ENCODE assay signal across 9 mouse cellular contexts in genomic region chr16:33585083-33585460, GRCm38 (mm10).
DNase-seq lines count a peak whose midpoint lies in the region; ATAC-seq and TF ChIP-seq lines count a peak whose summit lies in the region.
"Had no signal": no experiment of that assay in that cellular context is flagged by ENCODE, and none has a peak within 500 bp of the region (broad histone marks: within the 10 kb centered on the region; RNA-seq: fewer than 3 reads in every experiment).

No protein-coding gene starts in this region.

- no peak for TF ChIP-seq CTCF in gastrocnemius, adult 2 months (IDR thresholded peaks at IDR 0.05)
- no peak for TF ChIP-seq CTCF in lung, adult 2 months (IDR thresholded peaks at IDR 0.05; ENCODE audit: insufficient read depth, low read length)
- TF ChIP-seq CTCF in small intestine, adult 2 months (IDR thresholded peaks at IDR 0.05; ENCODE audit: extremely low read depth, insufficient read length, insufficient replicate concordance, low read depth, low read length) = no peak

- ATAC-seq in lung, embryonic 15.5 days (ENCODE audit: borderline replicate concordance, extremely low read depth, low FRiP score, low TSS enrichment) = no peak
- ATAC-seq in limb, embryonic 12.5 days (ENCODE audit: insufficient number of reproducible peaks, insufficient read depth, low FRiP score, low TSS enrichment, low read depth) = 0 out of 2 replicates have a peak, but pooled peaks have one; percentile 13
- ATAC-seq in erythroid progenitor cell, adult 5-6 weeks (replicated peaks; ENCODE audit: low FRiP score, poor library complexity, severe bottlenecking) = no peak

- H3K9ac ChIP-seq in lung, embryonic 15.5 days = no peak overlapping the region
- H3K9ac ChIP-seq in limb, embryonic 12.5 days (replicated peaks) = no peak overlapping the region; the same call in 1 of the 2 replicates

- no peaks in the 10 kb centered on the region for H3K36me3 ChIP-seq in lung, embryonic 15.5 days
- no peaks in the 10 kb centered on the region for H3K36me3 ChIP-seq in limb, embryonic 12.5 days
- no peaks in the 10 kb centered on the region for H3K36me3 ChIP-seq in small intestine, adult 2 months (ENCODE audit: control insufficient read depth, insufficient read depth, low read length)

- intact Hi-C loops in gastrocnemius, adult 2 months (cut with DNase I) = no loop called here

- H3K27me3 ChIP-seq in lung, embryonic 15.5 days = no peaks in the 10 kb centered on the region
- H3K27me3 ChIP-seq in limb, embryonic 12.5 days = no peaks in the 10 kb centered on the region
- no peaks in the 10 kb centered on the region for H3K27me3 ChIP-seq in small intestine, adult 2 months (ENCODE audit: control insufficient read depth, insufficient read depth, low read length)

- H3K4me1 ChIP-seq in lung, embryonic 15.5 days = peaks cover 54% of the 10 kb centered on the region
- H3K4me1 ChIP-seq in lung, adult 2 months (ENCODE audit: control insufficient read depth, insufficient read depth, low read length) = peaks cover 30% of the 10 kb centered on the region
- H3K4me1 ChIP-seq in limb, embryonic 12.5 days (replicated peaks) = peaks cover 65% of the 10 kb centered on the region
- peaks cover 8% of the 10 kb centered on the region; the same call in 1 of the 2 replicates for H3K4me1 ChIP-seq in small intestine, adult 2 months (ENCODE audit: control insufficient read depth, insufficient read depth, insufficient read length, low read length)

- H3K27ac ChIP-seq in gastrocnemius, adult 2 months = peak overlapping the region; percentile 86
- peak overlapping the region; percentile 96 for H3K27ac ChIP-seq in lung, embryonic 15.5 days
- H3K27ac ChIP-seq in limb, embryonic 12.5 days = peak overlapping the region; percentile 86
- H3K27ac ChIP-seq in small intestine, adult 2 months (ENCODE audit: insufficient read depth, low read depth, low read length) = peak overlapping the region; percentile 8; the same call in 1 of the 2 replicates

- no peak for DNase-seq in gastrocnemius, adult 2 months
- DNase-seq in gastrocnemius, postnatal 25 days = no peak
- no peak for DNase-seq in lung, adult 2 months
- DNase-seq in frontal cortex, postnatal 36 days (ENCODE audit: low spot score in 2 of 2) = no peak

- H3K4me2 ChIP-seq in lung, embryonic 15.5 days = no peak overlapping the region
- no peak overlapping the region for H3K4me2 ChIP-seq in limb, embryonic 12.5 days

- WGBS in lung, embryonic 15.5 days = 21% methylated on average over 4 of the region's 4 CpGs
- WGBS in lung, adult 2 months = 29% methylated on average over 4 of the region's 4 CpGs
- WGBS in limb, embryonic 12.5 days = 26% methylated on average over 4 of the region's 4 CpGs
- WGBS in small intestine, adult 2 months = 59% methylated on average over 4 of the region's 4 CpGs

- no peak overlapping the region for H3K4me3 ChIP-seq in gastrocnemius, adult 2 months
- H3K4me3 ChIP-seq in lung, embryonic 15.5 days = no peak overlapping the region
- H3K4me3 ChIP-seq in lung, adult 2 months (replicated peaks; ENCODE audit: extremely low read depth, low read depth, low read length) = no peak overlapping the region
- no peak overlapping the region for H3K4me3 ChIP-seq in limb, embryonic 12.5 days (replicated peaks)
- H3K4me3 ChIP-seq in small intestine, adult 2 months (ENCODE audit: low read depth, low read length) = no peak overlapping the region

- no peak for TF ChIP-seq POLR2A in lung, adult 2 months (IDR thresholded peaks at IDR 0.05; ENCODE audit: borderline replicate concordance, extremely low read depth, low read depth, low read length)
- no peak for TF ChIP-seq POLR2A in small intestine, adult 2 months (IDR thresholded peaks at IDR 0.05; ENCODE audit: low read depth, low read length)

- H3K9me3 ChIP-seq in lung, embryonic 15.5 days = no peaks in the 10 kb centered on the region
- H3K9me3 ChIP-seq in limb, embryonic 12.5 days = no peaks in the 10 kb centered on the region
- H3K9me3 ChIP-seq: megakaryocyte, embryonic 14.5 days had no signal

Comparison
In these comparisons a context has a peak if more than half of its experiments do, and no peak if none do; other contexts are left out.
1. H3K27ac ChIP-seq: peak in every context shown above with its lines; median percentile 96 in lung, embryonic 15.5 days; 86 in gastrocnemius, adult 2 months; 86 in limb, embryonic 12.5 days; 8 in small intestine, adult 2 months.